Mouse (Mus musculus) spleen, postnatal 4 days (tissue): Measurements from ENCODE around the gene C6.

Source experiments
- DNase-seq, 2 experiments: peaks; one replicate each; pipeline ENCODE4 v3.0.0; 2022; ENCODE audit warnings: low spot score in 2 of 2

Gene C6

GRCm38 (mm10) chr15:4726830-4727310 lies at the start of gene C6:
Gene C6, plus strand, starts transcription at chr15:4727175.
- no peak for DNase-seq

GRCm38 (mm10) chr15:4697604-4698003 lies 29.4 kb upstream of the C6 start:
- no peak for DNase-seq

DNA sequence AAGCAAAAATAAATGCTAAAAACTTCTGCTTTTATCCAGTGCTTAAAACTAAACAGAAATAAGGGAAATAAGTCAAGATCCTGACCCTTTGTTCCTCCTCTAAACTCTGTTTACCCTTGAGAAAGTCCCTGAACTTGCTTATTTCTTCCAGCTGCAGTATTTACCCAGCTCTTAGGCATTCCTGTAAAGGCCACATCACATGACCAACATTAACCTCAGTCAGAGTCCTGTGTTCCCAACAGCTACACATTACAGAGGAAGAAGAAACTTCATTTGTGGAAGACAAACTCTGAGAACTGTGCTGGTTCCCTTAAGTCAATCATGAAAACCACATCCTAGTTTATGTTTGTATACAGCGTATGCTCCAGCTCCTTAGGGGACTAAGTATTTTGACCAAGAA lies 7.2 kb downstream of the C6 start:
- no peak for DNase-seq

GRCm38 (mm10) chr15:4734996-4735609 lies 8.1 kb downstream of the C6 start:
- no peak for DNase-seq

- DNase-seq: no peak
These were observed 20.7 kb downstream of the C6 start for GRCm38 (mm10) chr15:4747656-4748055.

DNA sequence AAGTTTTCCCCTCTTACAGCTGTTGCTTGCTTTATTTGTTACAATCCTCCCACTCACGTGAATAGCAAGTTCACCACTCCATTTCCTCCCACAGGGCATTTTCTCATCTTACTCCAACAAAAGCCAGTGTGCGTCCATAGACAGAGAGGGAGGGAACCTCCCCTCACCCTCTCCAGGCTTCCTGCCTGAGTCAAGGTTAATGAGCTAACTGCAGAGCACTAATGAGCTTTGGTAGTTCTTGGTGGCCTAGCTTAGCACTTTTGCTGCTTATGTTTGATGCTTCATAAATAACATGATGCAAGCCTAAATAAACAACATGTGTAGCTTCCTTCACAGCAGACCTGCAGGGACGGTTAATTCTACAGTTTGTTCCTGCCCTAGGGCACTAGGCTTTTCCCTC lies 63.4 kb downstream of the C6 start:
- DNase-seq: no peak

DNA sequence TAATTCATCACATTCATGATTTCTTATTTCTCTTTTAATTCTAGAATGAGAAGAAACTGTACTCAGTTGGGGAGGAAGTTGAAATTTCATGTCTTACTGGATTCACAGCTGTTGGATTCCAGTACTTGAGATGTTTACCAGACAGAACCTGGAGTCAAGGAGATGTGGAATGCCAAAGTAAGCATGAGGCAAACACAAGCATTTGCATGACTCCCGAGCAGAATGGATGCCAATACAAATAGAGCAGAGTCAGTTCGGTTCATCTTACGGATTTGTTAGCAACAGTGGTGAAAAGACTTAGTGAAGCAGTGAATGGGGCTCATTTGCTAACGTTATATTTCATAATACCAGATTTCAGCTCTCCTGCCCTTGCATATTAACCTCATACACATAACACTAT lies 69.9 kb downstream of the C6 start:
- DNase-seq: no peak

- no peak for DNase-seq
These were observed 77.3 kb downstream of the C6 start for GRCm38 (mm10) chr15:4804256-4804655.

GRCm38 (mm10) chr15:4808131-4808530 lies 81.2 kb downstream of the C6 start:
- DNase-seq: no peak

DNA sequence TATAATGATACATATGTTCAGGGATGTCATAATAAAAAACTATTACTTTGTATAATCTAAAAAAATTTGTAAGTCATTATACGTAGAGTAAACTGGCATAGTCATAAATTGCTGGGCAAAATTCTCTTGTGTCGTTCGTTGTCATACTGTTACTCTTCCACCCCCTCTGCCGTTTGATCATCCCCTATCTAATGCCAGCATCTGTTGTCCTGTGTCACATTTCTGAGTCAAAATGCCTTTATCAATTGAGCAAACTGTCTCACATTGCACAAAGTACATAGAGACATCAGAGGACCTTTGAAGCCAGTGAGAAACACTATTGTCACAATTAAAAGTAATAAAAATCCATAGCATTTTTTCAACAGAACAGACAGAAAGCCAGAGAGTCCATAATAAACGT lies 88.0 kb downstream of the C6 start:
- no peak for DNase-seq

DNA sequence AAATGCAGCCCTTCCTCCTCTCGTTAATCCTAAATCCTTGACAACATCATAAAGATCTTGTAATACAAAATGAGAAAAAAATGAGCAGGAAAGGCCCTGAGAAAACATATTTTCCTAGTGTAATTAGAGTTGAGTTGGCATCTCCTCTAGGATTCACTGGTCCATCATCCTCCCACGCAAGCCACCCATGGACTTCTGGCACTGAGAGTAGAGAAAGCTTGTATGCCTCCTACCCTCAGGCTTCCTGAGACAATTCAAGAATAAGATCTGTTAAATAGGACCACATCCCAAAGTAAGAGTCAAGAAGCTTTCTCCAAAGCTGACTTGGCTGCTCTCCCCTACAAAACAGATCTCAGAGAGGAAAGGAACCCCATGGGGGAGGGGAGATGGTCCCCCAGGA lies 88.7 kb downstream of the C6 start:
- DNase-seq: no peak

DNA sequence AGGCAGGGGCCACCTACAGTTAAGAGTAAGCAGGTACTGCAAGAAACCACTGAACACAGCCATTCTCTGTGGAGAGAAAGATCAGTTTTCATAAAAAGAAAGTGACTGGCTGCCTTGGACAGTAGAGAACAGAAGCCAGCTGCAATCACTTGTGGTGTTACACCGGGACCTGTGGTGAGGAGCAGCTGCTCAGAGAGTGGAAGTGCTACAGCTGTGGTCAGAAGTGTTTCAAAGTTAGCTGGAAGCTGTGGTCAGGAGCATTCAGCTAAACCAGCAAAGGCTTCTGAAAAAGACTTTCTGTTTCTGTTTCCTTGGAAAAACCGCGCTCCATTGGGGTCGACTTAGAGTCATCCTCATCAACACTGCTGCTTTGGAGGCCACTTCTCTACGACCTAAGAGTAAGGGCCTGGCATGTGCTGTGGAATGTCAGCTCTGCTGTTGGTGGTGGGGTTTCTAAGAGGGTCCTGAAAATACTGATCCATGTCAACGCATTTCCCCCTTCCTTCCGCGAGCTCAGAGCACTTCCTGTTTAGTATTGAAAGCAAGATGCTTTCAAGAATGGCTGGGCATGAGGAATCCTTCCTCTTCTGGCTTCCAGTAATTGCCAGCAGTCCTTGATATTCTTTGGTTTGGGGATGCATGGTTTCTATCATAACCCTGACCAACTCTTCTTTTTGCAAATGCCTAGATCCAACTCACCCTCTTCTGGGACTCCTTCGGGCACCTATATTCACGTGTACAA lies 89.9 kb downstream of the C6 start:
- DNase-seq: no peak

DNA sequence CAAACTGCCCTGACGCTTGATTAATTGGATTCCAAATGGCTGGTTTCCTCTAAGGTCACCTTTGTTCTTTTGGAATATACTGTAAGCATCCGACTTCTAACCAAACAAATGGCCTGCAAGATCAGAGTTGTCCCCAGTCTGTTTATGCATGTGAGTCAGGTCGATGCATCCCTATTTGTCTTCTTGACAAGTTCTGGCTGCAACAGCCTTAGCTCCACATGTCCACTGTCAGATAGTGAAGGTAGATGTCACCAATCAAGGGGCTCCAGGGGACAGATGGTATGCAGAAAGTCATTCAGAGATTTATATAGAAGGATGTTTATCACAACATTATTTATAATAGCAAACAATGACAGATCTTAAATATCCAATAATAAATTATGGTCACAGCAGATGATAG lies 91.5 kb downstream of the C6 start:
- DNase-seq: no peak

DNA sequence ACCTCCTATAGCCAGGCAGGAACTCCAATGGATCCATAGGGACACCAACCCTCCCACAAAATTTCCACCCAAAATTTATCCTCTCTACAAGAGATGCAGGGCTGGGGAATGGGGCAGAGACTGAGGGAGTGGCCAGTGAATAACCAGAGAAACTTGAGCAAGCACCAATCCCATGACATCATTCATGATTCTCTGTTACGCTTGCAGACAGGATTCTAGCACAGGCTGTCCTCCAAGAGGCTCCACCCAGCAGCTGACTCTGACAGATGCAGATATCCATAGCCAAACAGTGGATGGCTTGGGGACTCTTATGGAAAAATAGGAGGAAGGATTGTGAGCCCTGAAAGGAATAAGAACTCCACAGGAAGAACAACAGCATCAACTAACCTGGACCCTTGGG lies 94.2 kb downstream of the C6 start:
- DNase-seq: no peak

- DNase-seq: no peak
These were observed 94.8 kb downstream of the C6 start for GRCm38 (mm10) chr15:4821824-4822223.

GRCm38 (mm10) chr15:4827736-4828135 lies 100.8 kb downstream of the C6 start:
- DNase-seq: no peak

GRCm38 (mm10) chr15:4836354-4836753 lies 109.4 kb downstream of the C6 start:
- no peak for DNase-seq

DNA sequence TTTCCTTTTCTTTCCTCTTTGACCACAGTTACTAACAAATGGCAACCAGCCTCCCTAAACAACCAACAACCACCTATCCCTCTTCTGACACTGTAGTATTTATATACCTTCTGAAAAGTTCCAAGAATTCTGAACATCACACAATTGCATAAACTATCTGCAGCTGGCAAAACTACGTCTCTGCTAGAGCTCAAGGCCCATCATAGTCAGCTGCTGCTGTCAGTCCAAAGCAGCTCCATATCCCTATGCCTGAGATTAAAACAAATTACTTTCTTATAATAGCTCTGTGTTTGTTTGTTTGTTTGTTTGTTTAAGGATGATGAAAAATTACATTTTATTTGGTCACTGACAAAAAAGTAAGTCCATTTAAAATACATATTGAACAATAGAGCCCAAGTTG lies 123.0 kb downstream of the C6 start:
- DNase-seq: no peak
